Mouse (Mus musculus) forebrain, embryonic 10.5 days (tissue): ENCODE results near the gene Otof. TPM values are rescaled to one million over a fixed set of nuclear protein-coding genes. Genes with fewer than 3 reads are reported as not detected.

Experiments used
- DNase-seq: peaks from one replicate; pipeline ENCODE4 v3.0.0-alpha.2; 2017; ENCODE audit warnings: low spot score; ENCODE audit errors: extremely low spot score
- H3K27ac ChIP-seq: fragments of 300-500 bp; sonication (generic); 2 replicates; pipeline ENCODE4 v1.5.1; 2016; ENCODE audit warnings: mild to moderate bottlenecking
- H3K27me3 ChIP-seq: fragments of 300-500 bp; sonication (generic); 2 replicates; pipeline ENCODE4 v1.6.1; 2016; ENCODE audit warnings: mild to moderate bottlenecking; ENCODE audit not compliant: poor library complexity, severe bottlenecking
- H3K36me3 ChIP-seq: fragments of 300-500 bp; sonication (generic); replicated peaks from 2 replicates; pipeline ENCODE4 v1.6.1; 2016; ENCODE audit warnings: mild to moderate bottlenecking, moderate library complexity
- H3K4me1 ChIP-seq: fragments of 300-500 bp; sonication (generic); 2 replicates; pipeline ENCODE4 v1.6.1; 2016
- H3K4me3 ChIP-seq: fragments of 300-500 bp; sonication (generic); 2 replicates; pipeline ENCODE4 v1.5.1; 2016; ENCODE audit warnings: mild to moderate bottlenecking, moderate library complexity
- H3K9me3 ChIP-seq: fragments of 300-500 bp; sonication (generic); 2 replicates; pipeline ENCODE4 v1.6.1; 2016; ENCODE audit warnings: mild to moderate bottlenecking, moderate library complexity
- WGBS: fragments of 180-500 bp; shearing (Covaris S2); methylation state at CpG from one replicate; pipeline ENCODE4 v1.1.7; 2016; 5-methylcytosine and 5-hydroxymethylcytosine counted together
- polyA plus RNA-seq: library from polyadenylated mRNA; unstranded; fragments of >200 nt; fragmentation: Nextera tagmentation; extraction: Ambion mirVana; gene quantifications from 2 replicates; pipeline ENCODE4 v1.2.1, GENCODE M21; 2016

Gene Otof
- polyA plus RNA-seq, 1 experiment from 2014 or later: 0.12 TPM

GRCm38 (mm10) chr5:30356647-30357046, 105.1 kb downstream of the Otof start:
- Histone ChIP-seq H3K27me3 (no peaks in the 10 kb centered on the region), H3K27ac (no peak overlapping the region), H3K36me3 (no peaks in the 10 kb centered on the region), H3K4me3 (no peak overlapping the region), H3K9me3 (no peaks in the 10 kb centered on the region), H3K4me1 (no peaks in the 10 kb centered on the region)
- 87% methylated on average over 7 of the region's 7 CpGs for WGBS
- DNase-seq: no peak

GRCm38 (mm10) chr5:30355559-30356159, 106.1 kb downstream of the Otof start:
- Histone ChIP-seq H3K4me1 (no peaks in the 10 kb centered on the region), H3K4me3 (no peak overlapping the region), H3K27me3 (no peaks in the 10 kb centered on the region), H3K36me3 (no peaks in the 10 kb centered on the region), H3K27ac (no peak overlapping the region), H3K9me3 (no peaks in the 10 kb centered on the region)
- no peak for DNase-seq
- 92% methylated on average over 14 of the region's 14 CpGs for WGBS

GRCm38 (mm10) chr5:30355114-30355513, 106.6 kb downstream of the Otof start:
- WGBS: 83% methylated on average over 7 of the region's 7 CpGs
- no peaks in the 10 kb centered on the region for H3K4me1 ChIP-seq
- H3K36me3 ChIP-seq: no peaks in the 10 kb centered on the region
- H3K27me3 ChIP-seq: no peaks in the 10 kb centered on the region
- no peak overlapping the region for H3K4me3 ChIP-seq
- no peak for DNase-seq
- no peaks in the 10 kb centered on the region for H3K9me3 ChIP-seq
- no peak overlapping the region for H3K27ac ChIP-seq

- no peak overlapping the region for H3K27ac ChIP-seq
- no peak for DNase-seq
- 65% methylated on average over 3 of the region's 3 CpGs for WGBS
- H3K4me1 ChIP-seq: no peaks in the 10 kb centered on the region
- H3K4me3 ChIP-seq: no peak overlapping the region
- H3K9me3 ChIP-seq: no peaks in the 10 kb centered on the region
- H3K36me3 ChIP-seq: no peaks in the 10 kb centered on the region
- H3K27me3 ChIP-seq: no peaks in the 10 kb centered on the region
Measured at GRCm38 (mm10) chr5:30353605-30354004, 108.1 kb downstream of the Otof start.

DNA sequence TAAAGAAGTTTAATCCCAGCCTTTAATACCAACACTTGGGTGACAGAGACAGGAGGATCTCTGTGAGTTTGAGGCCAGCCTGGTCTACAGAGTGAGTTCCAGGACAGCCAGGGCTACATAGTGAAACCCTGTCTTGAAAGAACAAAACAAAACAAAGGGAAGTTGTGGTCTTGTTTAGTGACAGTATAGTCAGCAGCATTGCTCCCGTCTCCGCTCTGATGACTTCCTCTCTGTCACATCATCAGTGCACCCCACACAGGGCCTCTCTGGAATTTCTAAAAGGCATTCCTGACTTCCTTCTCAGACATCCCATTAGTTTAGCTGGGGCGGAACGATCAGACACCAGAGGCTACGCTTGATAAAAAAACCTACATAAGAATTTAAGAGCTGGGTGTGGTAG, 117.8 kb downstream of the Otof start:
- Histone ChIP-seq H3K4me1 (peaks cover 11% of the 10 kb centered on the region), H3K4me3 (no peak overlapping the region), H3K27me3 (peaks cover 23% of the 10 kb centered on the region), H3K27ac (no peak overlapping the region), H3K36me3 (no peaks in the 10 kb centered on the region), H3K9me3 (no peaks in the 10 kb centered on the region)
- 91% methylated on average over 5 of the region's 5 CpGs for WGBS
- no peak for DNase-seq

GRCm38 (mm10) chr5:30343107-30343506, 118.6 kb downstream of the Otof start:
- peak; percentile 76 for DNase-seq
- 2% methylated on average over 9 of the region's 9 CpGs for WGBS

GRCm38 (mm10) chr5:30342601-30343015, 119.1 kb downstream of the Otof start:
- Histone ChIP-seq H3K4me1 (peaks cover 11% of the 10 kb centered on the region), H3K27ac (peak overlapping the region; percentile 12), H3K9me3 (no peaks in the 10 kb centered on the region), H3K27me3 (peaks cover 23% of the 10 kb centered on the region), H3K36me3 (no peaks in the 10 kb centered on the region), H3K4me3 (peak overlapping the region; percentile 47)
- WGBS: 9% methylated on average over 17 of the region's 17 CpGs
- peak; percentile 26 for DNase-seq

More at GRCm38 (mm10) chr5:30343107-30343506, 118.6 kb downstream of the Otof start:
- Histone ChIP-seq H3K9me3 (no peaks in the 10 kb centered on the region), H3K36me3 (no peaks in the 10 kb centered on the region), H3K4me1 (peaks cover 11% of the 10 kb centered on the region), H3K27me3 (peaks cover 23% of the 10 kb centered on the region), H3K4me3 (peak overlapping the region; percentile 47), H3K27ac (peak overlapping the region; percentile 12; the same call in 1 of the 2 replicates)

GRCm38 (mm10) chr5:30341601-30342365, 119.9 kb downstream of the Otof start:
- Histone ChIP-seq H3K4me1 (peaks cover 11% of the 10 kb centered on the region), H3K4me3 (no peak overlapping the region), H3K9me3 (no peaks in the 10 kb centered on the region), H3K27ac (no peak overlapping the region), H3K36me3 (no peaks in the 10 kb centered on the region), H3K27me3 (peaks cover 23% of the 10 kb centered on the region)
- DNase-seq: no peak
- 85% methylated on average over 11 of the region's 11 CpGs for WGBS

- peaks cover 11% of the 10 kb centered on the region for H3K4me1 ChIP-seq
- WGBS: 83% methylated on average over 5 of the region's 5 CpGs
Measured at GRCm38 (mm10) chr5:30340815-30341214, 120.9 kb downstream of the Otof start.

More at GRCm38 (mm10) chr5:30340815-30341214, 120.9 kb downstream of the Otof start:
- Histone ChIP-seq H3K4me3 (no peak overlapping the region), H3K27me3 (peaks cover 23% of the 10 kb centered on the region), H3K27ac (no peak overlapping the region), H3K9me3 (no peaks in the 10 kb centered on the region), H3K36me3 (no peaks in the 10 kb centered on the region)
- DNase-seq: no peak

Other genes with a start within 250 kb of the Otof start
- gene Selenoi, start 229.4 kb downstream of the Otof start, polyA plus RNA-seq: 22.7 and 23.6 TPM in 2 replicates
- gene Drc1, start 180.5 kb downstream of the Otof start, polyA plus RNA-seq: 0.28 and 0.48 TPM in 2 replicates
- not detected in 2 replicates for gene 1700001C02Rik, start 4.1 kb upstream of the Otof start, polyA plus RNA-seq
- gene Cib4, start 83.9 kb upstream of the Otof start, polyA plus RNA-seq: not detected in 2 replicates
- gene Kcnk3, start 126.2 kb upstream of the Otof start, polyA plus RNA-seq: 0.05 and 0.14 TPM in 2 replicates
- 25.9 and 27.2 TPM in 2 replicates for gene Slc35f6, start 186.0 kb upstream of the Otof start, polyA plus RNA-seq
- gene Cenpa, start 204.8 kb upstream of the Otof start, polyA plus RNA-seq: 439 and 473 TPM in 2 replicates
- gene Dpysl5, start 249.6 kb upstream of the Otof start, polyA plus RNA-seq: 61.5 and 64.0 TPM in 2 replicates